ENCODE assay signal across 18 mouse cellular contexts in the genomic region with DNA sequence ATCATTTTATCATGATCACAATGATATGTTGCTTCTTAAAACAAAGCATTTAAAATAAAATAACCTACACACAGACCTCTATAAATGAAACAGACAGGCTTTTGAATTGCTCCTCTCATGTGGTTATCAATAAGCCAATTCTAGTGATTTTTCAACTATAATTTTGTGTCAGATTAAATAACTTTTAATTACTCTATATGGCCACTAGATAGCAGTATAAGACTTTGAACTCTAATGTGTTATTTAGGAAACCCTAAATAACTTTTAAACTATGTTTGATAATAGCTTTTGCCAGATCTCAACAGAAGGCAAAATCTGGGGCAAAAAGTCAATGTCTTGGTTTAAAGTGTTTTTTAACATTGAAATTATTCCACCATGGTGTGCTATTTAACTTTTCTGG.
DNase-seq lines count a peak whose midpoint lies in the region; ATAC-seq and TF ChIP-seq lines count a peak whose summit lies in the region.
"Had no signal": no experiment of that assay in that cellular context is flagged by ENCODE, and none has a peak within 500 bp of the region (broad histone marks: within the 10 kb centered on the region; RNA-seq: fewer than 3 reads in every experiment).

No protein-coding gene starts in this region.

- in situ Hi-C loops in CH12.LX (cut with MboI; ENCODE audit: low pct_ligation_motif_present, low pct_unique_long_range_greater_than_20kb, low sequenced_read_pairs) = no loop called here

- TF ChIP-seq RAD21 in CH12.LX (IDR thresholded peaks at IDR 0.05; ENCODE audit: low read depth, low read length) = peak; percentile 77

- no peak overlapping the region for H3K4me3 ChIP-seq in layer of hippocampus, adult 2 months
- H3K4me3 ChIP-seq in CH12.LX (replicated peaks in 1 of 3; ENCODE audit: low read depth in 2 of 3, low read length in 2 of 3, poor library complexity in 1 of 3) = no peak overlapping the region
- no peak overlapping the region for H3K4me3 ChIP-seq in kidney, embryonic 14.5 days (ENCODE audit: low read length)
- H3K4me3 ChIP-seq: heart, embryonic 15.5 days; hindbrain, embryonic 15.5 days; limb, embryonic 13.5 days; midbrain, embryonic 13.5 days; neural tube, embryonic 13.5 days had no signal

- dilution Hi-C loops in CH12.LX (cut with MboI; ENCODE audit: extremely low pct_ligation_motif_present, extremely low pct_unique_long_range_greater_than_20kb, low sequenced_read_pairs) = no loop called here

- no peak overlapping the region for H3K4me2 ChIP-seq in CH12.LX (ENCODE audit: insufficient read depth, low read depth, poor library complexity, severe bottlenecking)
- H3K4me2 ChIP-seq in kidney, embryonic 14.5 days (replicated peaks; ENCODE audit: low read depth, low read length) = no peak overlapping the region
- H3K4me2 ChIP-seq: heart, embryonic 15.5 days; hindbrain, embryonic 15.5 days; limb, embryonic 13.5 days; midbrain, embryonic 13.5 days; neural tube, embryonic 13.5 days had no signal

- peak; percentile 4 for DNase-seq in embryo, embryonic 10 days (ENCODE audit: low spot score)
- no peak for DNase-seq in embryo, embryonic 9.5 days (ENCODE audit: extremely low spot score)
- no peak for DNase-seq in layer of hippocampus, adult 2 months (ENCODE audit: low spot score in 2 of 2)
- no peak for DNase-seq in layer of hippocampus, adult 9-10 months (ENCODE audit: low spot score)
- DNase-seq in CH12.LX (ENCODE audit: extremely low read depth) = no peak
- peak; percentile 58 for DNase-seq in brain, embryonic 14.5 days (ENCODE audit: low read depth)
- no peak for DNase-seq in neural tube, embryonic 10.5 days (ENCODE audit: extremely low spot score, low spot score)
- DNase-seq: adrenal gland, postnatal 10 days; B cell, adult 2 months; cerebellum, postnatal 36 days; kidney, postnatal 10 days; lung, postnatal 14 days had no signal

- TF ChIP-seq CTCF in layer of hippocampus, adult 2 months (conservative IDR thresholded peaks at IDR 0.05) = peak; percentile 81
- TF ChIP-seq CTCF in CH12.LX (conservative IDR thresholded peaks at IDR 0.05 in 1 of 2, IDR thresholded peaks at IDR 0.05 in 1 of 2; ENCODE audit: low read depth in 2 of 2, low read length in 2 of 2) = peak in 1 of 2 experiments; percentile 60; a peak in 2 of 4 replicates
- no peak for TF ChIP-seq CTCF in brain, embryonic 14.5 days (IDR thresholded peaks at IDR 0.05; ENCODE audit: borderline replicate concordance, extremely low read depth, insufficient read depth, insufficient read length)

- H3K27me3 ChIP-seq in CH12.LX (replicated peaks) = no peaks in the 10 kb centered on the region
- H3K27me3 ChIP-seq in kidney, embryonic 14.5 days (ENCODE audit: control insufficient read depth, insufficient read depth, low read length) = no peaks in the 10 kb centered on the region
- H3K27me3 ChIP-seq: heart, embryonic 15.5 days; hindbrain, embryonic 15.5 days; limb, embryonic 13.5 days; midbrain, embryonic 13.5 days; neural tube, embryonic 13.5 days had no signal

- no peaks in the 10 kb centered on the region for H3K36me3 ChIP-seq in CH12.LX (replicated peaks in 1 of 2; ENCODE audit: control insufficient read depth in 1 of 2, insufficient read depth in 1 of 2, low read length in 1 of 2)
- no peaks in the 10 kb centered on the region for H3K36me3 ChIP-seq in kidney, embryonic 14.5 days (ENCODE audit: control insufficient read depth, insufficient read depth, low read length)
- H3K36me3 ChIP-seq: heart, embryonic 15.5 days; hindbrain, embryonic 15.5 days; limb, embryonic 13.5 days; midbrain, embryonic 13.5 days; neural tube, embryonic 13.5 days had no signal

- ATAC-seq in kidney, embryonic 14.5 days (ENCODE audit: low FRiP score, low TSS enrichment) = no peak
- ATAC-seq: midbrain, embryonic 13.5 days had no signal

- H3K9me3 ChIP-seq in CH12.LX (replicated peaks; ENCODE audit: low read length) = no peaks in the 10 kb centered on the region
- no peaks in the 10 kb centered on the region for H3K9me3 ChIP-seq in kidney, embryonic 14.5 days (ENCODE audit: control insufficient read depth, low read length)
- H3K9me3 ChIP-seq: heart, embryonic 15.5 days; hindbrain, embryonic 15.5 days; limb, embryonic 13.5 days; midbrain, embryonic 13.5 days; neural tube, embryonic 13.5 days had no signal

- H3K9ac ChIP-seq in CH12.LX (ENCODE audit: insufficient read depth, low read depth) = no peak overlapping the region
- no peak overlapping the region for H3K9ac ChIP-seq in kidney, embryonic 14.5 days (ENCODE audit: low read depth, low read length)
- H3K9ac ChIP-seq: heart, embryonic 15.5 days; hindbrain, embryonic 15.5 days; limb, embryonic 13.5 days; midbrain, embryonic 13.5 days; neural tube, embryonic 13.5 days had no signal

- H3K27ac ChIP-seq in layer of hippocampus, adult 2 months = no peak overlapping the region
- no peak overlapping the region for H3K27ac ChIP-seq in CH12.LX (ENCODE audit: insufficient read depth, low read depth)
- no peak overlapping the region for H3K27ac ChIP-seq in kidney, embryonic 14.5 days (ENCODE audit: low read depth, low read length)
- H3K27ac ChIP-seq: heart, embryonic 15.5 days; hindbrain, embryonic 15.5 days; limb, embryonic 13.5 days; midbrain, embryonic 13.5 days; neural tube, embryonic 13.5 days had no signal

- no peak for TF ChIP-seq POLR2A in CH12.LX (IDR thresholded peaks at IDR 0.05; ENCODE audit: low read depth, low read length)
- TF ChIP-seq POLR2A in brain, embryonic 14.5 days (IDR thresholded peaks at IDR 0.05; ENCODE audit: borderline replicate concordance, extremely low read depth, insufficient read depth, insufficient read length, poor library complexity, severe bottlenecking) = no peak

- H3K79me2 ChIP-seq in CH12.LX (replicated peaks; ENCODE audit: control insufficient read depth, extremely low read depth, insufficient read depth, poor library complexity, severe bottlenecking) = no peaks in the 10 kb centered on the region

- TF ChIP-seq EP300 in CH12.LX (IDR thresholded peaks at IDR 0.05; ENCODE audit: low read length) = no peak

- H3K4me1 ChIP-seq in CH12.LX (ENCODE audit: control insufficient read depth in 1 of 2, insufficient read depth in 2 of 2) = peaks cover 0 to 4% of the 10 kb centered on the region in 2 experiments; a peak in 2 of 4 replicates
- no peaks in the 10 kb centered on the region for H3K4me1 ChIP-seq in kidney, embryonic 14.5 days (ENCODE audit: control insufficient read depth, insufficient read depth, low read length)
- H3K4me1 ChIP-seq: heart, embryonic 15.5 days; hindbrain, embryonic 15.5 days; limb, embryonic 13.5 days; midbrain, embryonic 13.5 days; neural tube, embryonic 13.5 days had no signal

TF ChIP-seq in CH12.LX, 34 proteins besides CTCF, POLR2A, EP300 and RAD21:
- TF ChIP-seq ZMIZ1 (IDR thresholded peaks at IDR 0.05; ENCODE audit: low read depth, low read length) (no peak), RCOR1 (conservative IDR thresholded peaks at IDR 0.05; ENCODE audit: low read depth, low read length) (no peak), MAZ (IDR thresholded peaks at IDR 0.05; ENCODE audit: low read depth, low read length) (no peak), JUND (conservative IDR thresholded peaks at IDR 0.05; ENCODE audit: low read depth, low read length) (no peak), ZNF384 (IDR thresholded peaks at IDR 0.05; ENCODE audit: low read depth, low read length) (no peak), MXI1 (IDR thresholded peaks at IDR 0.05; ENCODE audit: low read depth, low read length) (no peak), MYC (IDR thresholded peaks at IDR 0.05; ENCODE audit: low read depth, low read length) (no peak), E2F4 (IDR thresholded peaks at IDR 0.05; ENCODE audit: insufficient replicate concordance, low read depth, low read length) (no peak), JUN (IDR thresholded peaks at IDR 0.05; ENCODE audit: insufficient read depth, low read depth, low read length) (no peak), ETS1 (conservative IDR thresholded peaks at IDR 0.05; ENCODE audit: low read depth, low read length) (no peak), USF2 (conservative IDR thresholded peaks at IDR 0.05; ENCODE audit: low read depth, low read length) (no peak)

Comparison
In these comparisons a context has a peak if more than half of its experiments do, and no peak if none do; other contexts are left out.
1. DNase-seq: peak in embryo, embryonic 10 days (single experiment) and brain, embryonic 14.5 days (single experiment); none in embryo, embryonic 9.5 days (single experiment), layer of hippocampus, adult 2 months (0 of 2), layer of hippocampus, adult 9-10 months (single experiment), CH12.LX (single experiment) and neural tube, embryonic 10.5 days (single experiment).